Mouse (Mus musculus): ENCODE data around the gene Bex2. TPM values are rescaled to one million over a fixed set of nuclear protein-coding genes. Genes with fewer than 3 reads are reported as not detected.
"Not testable (repeated sequence)": the region's sequence is repeated elsewhere in the genome, so short reads cannot be mapped to it uniquely, and the experiment has no call there.

Bex2 gene
- polyA plus RNA-seq (2011; ENCODE audit: insufficient read length, low read depth, missing spikeins), result not detected in 2 replicates

GRCm38 (mm10) chrX:136068020-136068419 is at the start of gene Bex2:
Gene Bex2 (minus strand): TSS chrX:136068236.
- H3K27ac ChIP-seq (ENCODE audit: insufficient read depth, low read length); H3K4me1 ChIP-seq (ENCODE audit: control insufficient read depth, insufficient read depth, low read length): not testable (repeated sequence)

GRCm38 (mm10) chrX:136115419-136115961 is 47.5 kb upstream of the Bex2 start:
- TF ChIP-seq POLR2A (IDR thresholded peaks at IDR 0.05; ENCODE audit: low read depth, low read length) (peak; percentile 17; the same call in 1 of the 2 replicates), CTCF (IDR thresholded peaks at IDR 0.05; ENCODE audit: borderline replicate concordance, insufficient read depth, low read length) (no peak)
- H3K4me3 ChIP-seq (ENCODE audit: insufficient read depth, low read length), result peak overlapping the region; percentile 17; the same call in 1 of the 2 replicates
- H3K4me1 ChIP-seq (ENCODE audit: control insufficient read depth, insufficient read depth, low read length), result no peaks in the 10 kb centered on the region
- no peak overlapping the region for H3K27ac ChIP-seq (ENCODE audit: insufficient read depth, low read length)

More at GRCm38 (mm10) chrX:136068020-136068419, at the start of gene Bex2:
- H3K4me3 ChIP-seq (ENCODE audit: insufficient read depth, low read length), result not testable (repeated sequence)

DNA sequence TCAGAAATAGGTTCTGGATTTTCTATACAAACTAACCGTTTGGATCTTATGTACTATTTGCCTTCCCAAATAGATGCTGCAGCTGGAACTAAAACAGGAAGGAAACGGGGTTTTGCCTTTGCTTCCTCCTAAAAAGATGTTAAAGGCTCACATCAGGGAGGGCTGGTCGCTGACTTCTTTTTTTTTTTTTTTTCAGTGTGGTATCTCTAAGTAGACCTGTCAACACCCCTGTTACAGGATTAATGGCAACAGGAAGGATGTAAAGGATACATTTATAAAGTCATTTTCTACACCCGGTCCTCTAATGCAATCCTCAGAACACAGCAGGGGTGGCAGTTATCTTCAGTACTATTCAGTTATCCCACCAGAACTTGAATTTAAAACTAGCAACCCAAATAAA is 47.0 kb upstream of the Bex2 start:
- Histone ChIP-seq H3K27ac (ENCODE audit: insufficient read depth, low read length) (no peak overlapping the region), H3K4me3 (ENCODE audit: insufficient read depth, low read length) (no peak overlapping the region), H3K4me1 (ENCODE audit: control insufficient read depth, insufficient read depth, low read length) (no peaks in the 10 kb centered on the region)
- TF ChIP-seq POLR2A (IDR thresholded peaks at IDR 0.05; ENCODE audit: low read depth, low read length) (no peak), CTCF (IDR thresholded peaks at IDR 0.05; ENCODE audit: borderline replicate concordance, insufficient read depth, low read length) (no peak)

- TF ChIP-seq CTCF (IDR thresholded peaks at IDR 0.05; ENCODE audit: borderline replicate concordance, insufficient read depth, low read length) (no peak), POLR2A (IDR thresholded peaks at IDR 0.05; ENCODE audit: low read depth, low read length) (no peak)
- no peak overlapping the region for H3K27ac ChIP-seq (ENCODE audit: insufficient read depth, low read length)
- no peaks in the 10 kb centered on the region for H3K4me1 ChIP-seq (ENCODE audit: control insufficient read depth, insufficient read depth, low read length)
- no peak overlapping the region for H3K4me3 ChIP-seq (ENCODE audit: insufficient read depth, low read length)
These were observed 39.9 kb upstream of the Bex2 start for GRCm38 (mm10) chrX:136107942-136108341.

- TF ChIP-seq CTCF (IDR thresholded peaks at IDR 0.05; ENCODE audit: borderline replicate concordance, insufficient read depth, low read length) (no peak), POLR2A (IDR thresholded peaks at IDR 0.05; ENCODE audit: low read depth, low read length) (no peak)
- H3K4me3 ChIP-seq (ENCODE audit: insufficient read depth, low read length), result no peak overlapping the region
- H3K27ac ChIP-seq (ENCODE audit: insufficient read depth, low read length), result no peak overlapping the region
- H3K4me1 ChIP-seq (ENCODE audit: control insufficient read depth, insufficient read depth, low read length), result no peaks in the 10 kb centered on the region
These were observed 36.7 kb upstream of the Bex2 start for GRCm38 (mm10) chrX:136104724-136105088.

GRCm38 (mm10) chrX:136104046-136104723 is 36.1 kb upstream of the Bex2 start:
- Histone ChIP-seq H3K4me3 (ENCODE audit: insufficient read depth, low read length) (no peak overlapping the region), H3K4me1 (ENCODE audit: control insufficient read depth, insufficient read depth, low read length) (no peaks in the 10 kb centered on the region), H3K27ac (ENCODE audit: insufficient read depth, low read length) (no peak overlapping the region)
- TF ChIP-seq CTCF (IDR thresholded peaks at IDR 0.05; ENCODE audit: borderline replicate concordance, insufficient read depth, low read length) (no peak), POLR2A (IDR thresholded peaks at IDR 0.05; ENCODE audit: low read depth, low read length) (no peak)

- Histone ChIP-seq H3K27ac (ENCODE audit: insufficient read depth, low read length) (no peak overlapping the region), H3K4me3 (ENCODE audit: insufficient read depth, low read length) (no peak overlapping the region), H3K4me1 (ENCODE audit: control insufficient read depth, insufficient read depth, low read length) (no peaks in the 10 kb centered on the region)
- TF ChIP-seq POLR2A (IDR thresholded peaks at IDR 0.05; ENCODE audit: low read depth, low read length) (no peak), CTCF (IDR thresholded peaks at IDR 0.05; ENCODE audit: borderline replicate concordance, insufficient read depth, low read length) (no peak)
These were observed 26.4 kb upstream of the Bex2 start for GRCm38 (mm10) chrX:136094421-136094820.

GRCm38 (mm10) chrX:136092497-136093279 is 24.7 kb upstream of the Bex2 start:
- TF ChIP-seq POLR2A (IDR thresholded peaks at IDR 0.05; ENCODE audit: low read depth, low read length) (no peak), CTCF (IDR thresholded peaks at IDR 0.05; ENCODE audit: borderline replicate concordance, insufficient read depth, low read length) (no peak)
- Histone ChIP-seq H3K4me1 (ENCODE audit: control insufficient read depth, insufficient read depth, low read length) (no peaks in the 10 kb centered on the region), H3K4me3 (ENCODE audit: insufficient read depth, low read length) (no peak overlapping the region), H3K27ac (ENCODE audit: insufficient read depth, low read length) (no peak overlapping the region)

GRCm38 (mm10) chrX:136085155-136085554 is 17.1 kb upstream of the Bex2 start, which contains the start of gene Nxf3:
Gene Nxf3 (minus strand): TSS chrX:136085255.
- no peak within 1 kb of the TSS for H3K4me3 ChIP-seq (ENCODE audit: insufficient read depth, low read length)
- TF ChIP-seq POLR2A (IDR thresholded peaks at IDR 0.05; ENCODE audit: low read depth, low read length) (no peak), CTCF (IDR thresholded peaks at IDR 0.05; ENCODE audit: borderline replicate concordance, insufficient read depth, low read length) (no peak)
- H3K4me1 ChIP-seq (ENCODE audit: control insufficient read depth, insufficient read depth, low read length), result no peaks in the 10 kb centered on the region
- H3K27ac ChIP-seq (ENCODE audit: insufficient read depth, low read length), result no peak within 1 kb of the TSS

- H3K4me3 ChIP-seq (ENCODE audit: insufficient read depth, low read length); H3K27ac ChIP-seq (ENCODE audit: insufficient read depth, low read length); H3K4me1 ChIP-seq (ENCODE audit: control insufficient read depth, insufficient read depth, low read length): not testable (repeated sequence)
These were observed 640 bp downstream of the Bex2 start for GRCm38 (mm10) chrX:136067201-136067991.
